Mouse (Mus musculus) left cerebral cortex, postnatal 14 days (tissue): Measurements from ENCODE around the gene Ntm. TPM values are rescaled to one million over a fixed set of nuclear protein-coding genes. Genes with fewer than 3 reads are reported as not detected.
A peak's percentile ranks its signal among the peaks of the same experiment; 100 is the strongest.

Experiments
- DNase-seq, 2 experiments: peaks; one replicate each; pipeline ENCODE4 v3.0.0; 2021 to 2022; ENCODE audit warnings: low spot score in 2 of 2, mixed read lengths in 1 of 2
- intact Hi-C: fragments of 180-260 bp; cut with DNase I; formaldehyde crosslinking; loops from one replicate; pipeline ENCODE4 v1.15.1; 2025
- total RNA-seq, 2 experiments: library from RNA; stranded (reverse); gene quantifications; 2 replicates each; pipeline ENCODE4 v1.2.3; 2021

The Ntm gene
- total RNA-seq, 2 experiments from 2014 or later: 351 to 370 TPM

- no peak for DNase-seq
- intact Hi-C loops: no loop called here
Measured at GRCm38 (mm10) chr9:29325137-29325536, 637.8 kb downstream of the Ntm start.

GRCm38 (mm10) chr9:29319197-29319596 lies 643.7 kb downstream of the Ntm start:
- no peak for DNase-seq
- intact Hi-C loops: no loop called here

GRCm38 (mm10) chr9:29318676-29319162 lies 644.2 kb downstream of the Ntm start:
- intact Hi-C loops: no loop called here
- no peak for DNase-seq

- DNase-seq: peak; percentile 44 to 84
Measured at GRCm38 (mm10) chr9:29317623-29318022, 645.3 kb downstream of the Ntm start.

GRCm38 (mm10) chr9:29315842-29316241 lies 647.1 kb downstream of the Ntm start:
- intact Hi-C loops: no loop called here
- DNase-seq: peak in 1 of 2 experiments; percentile 29

More at GRCm38 (mm10) chr9:29317623-29318022, 645.3 kb downstream of the Ntm start:
- intact Hi-C loops: no loop called here

GRCm38 (mm10) chr9:29306961-29307360 lies 656.0 kb downstream of the Ntm start:
- intact Hi-C loops: no loop called here
- no peak for DNase-seq

GRCm38 (mm10) chr9:29298340-29298739 lies 664.6 kb downstream of the Ntm start:
- DNase-seq: no peak
- intact Hi-C loops: no loop called here

GRCm38 (mm10) chr9:29296752-29297151 lies 666.2 kb downstream of the Ntm start:
- no peak for DNase-seq
- intact Hi-C loops: no loop called here

- intact Hi-C loops: no loop called here
- no peak for DNase-seq
Measured at GRCm38 (mm10) chr9:29288003-29288704, 674.8 kb downstream of the Ntm start.

GRCm38 (mm10) chr9:29285144-29285543 lies 677.8 kb downstream of the Ntm start:
- intact Hi-C loops: no loop called here
- no peak for DNase-seq

- no peak for DNase-seq
- intact Hi-C loops: no loop called here
Measured at GRCm38 (mm10) chr9:29272861-29273260, 690.1 kb downstream of the Ntm start.

GRCm38 (mm10) chr9:29269988-29270387 lies 693.0 kb downstream of the Ntm start:
- DNase-seq: no peak
- intact Hi-C loops: no loop called here

GRCm38 (mm10) chr9:29269277-29269646 lies 693.7 kb downstream of the Ntm start:
- peak; percentile 10 to 22 for DNase-seq
- intact Hi-C loops: no loop called here

GRCm38 (mm10) chr9:29268583-29269276 lies 694.2 kb downstream of the Ntm start:
- intact Hi-C loops: no loop called here
- peak; percentile 14 to 33 for DNase-seq

GRCm38 (mm10) chr9:29267663-29268062 lies 695.3 kb downstream of the Ntm start:
- intact Hi-C loops: no loop called here
- DNase-seq: no peak

GRCm38 (mm10) chr9:29265177-29265576 lies 697.8 kb downstream of the Ntm start:
- intact Hi-C loops: no loop called here
- DNase-seq: no peak

GRCm38 (mm10) chr9:29262836-29263235 lies 700.1 kb downstream of the Ntm start:
- intact Hi-C loops: no loop called here
- no peak for DNase-seq

- intact Hi-C loops: no loop called here
- DNase-seq: no peak
Measured at GRCm38 (mm10) chr9:29252866-29253265, 710.1 kb downstream of the Ntm start.

GRCm38 (mm10) chr9:29250813-29251212 lies 712.1 kb downstream of the Ntm start:
- intact Hi-C loops: no loop called here

GRCm38 (mm10) chr9:29247812-29248211 lies 715.1 kb downstream of the Ntm start:
- DNase-seq: no peak
- intact Hi-C loops: no loop called here

More at GRCm38 (mm10) chr9:29250813-29251212, 712.1 kb downstream of the Ntm start:
- no peak for DNase-seq

- intact Hi-C loops: no loop called here
- DNase-seq: no peak
Measured at GRCm38 (mm10) chr9:29244006-29244405, 718.9 kb downstream of the Ntm start.
